Mouse (Mus musculus): ENCODE measurements around the gene 1520401A03Rik. TPM values are rescaled to one million over a fixed set of nuclear protein-coding genes. Genes with fewer than 3 reads are reported as not detected.

1520401A03Rik gene
- total RNA-seq, 2 experiments from 2014 or later, result not detected

DNA sequence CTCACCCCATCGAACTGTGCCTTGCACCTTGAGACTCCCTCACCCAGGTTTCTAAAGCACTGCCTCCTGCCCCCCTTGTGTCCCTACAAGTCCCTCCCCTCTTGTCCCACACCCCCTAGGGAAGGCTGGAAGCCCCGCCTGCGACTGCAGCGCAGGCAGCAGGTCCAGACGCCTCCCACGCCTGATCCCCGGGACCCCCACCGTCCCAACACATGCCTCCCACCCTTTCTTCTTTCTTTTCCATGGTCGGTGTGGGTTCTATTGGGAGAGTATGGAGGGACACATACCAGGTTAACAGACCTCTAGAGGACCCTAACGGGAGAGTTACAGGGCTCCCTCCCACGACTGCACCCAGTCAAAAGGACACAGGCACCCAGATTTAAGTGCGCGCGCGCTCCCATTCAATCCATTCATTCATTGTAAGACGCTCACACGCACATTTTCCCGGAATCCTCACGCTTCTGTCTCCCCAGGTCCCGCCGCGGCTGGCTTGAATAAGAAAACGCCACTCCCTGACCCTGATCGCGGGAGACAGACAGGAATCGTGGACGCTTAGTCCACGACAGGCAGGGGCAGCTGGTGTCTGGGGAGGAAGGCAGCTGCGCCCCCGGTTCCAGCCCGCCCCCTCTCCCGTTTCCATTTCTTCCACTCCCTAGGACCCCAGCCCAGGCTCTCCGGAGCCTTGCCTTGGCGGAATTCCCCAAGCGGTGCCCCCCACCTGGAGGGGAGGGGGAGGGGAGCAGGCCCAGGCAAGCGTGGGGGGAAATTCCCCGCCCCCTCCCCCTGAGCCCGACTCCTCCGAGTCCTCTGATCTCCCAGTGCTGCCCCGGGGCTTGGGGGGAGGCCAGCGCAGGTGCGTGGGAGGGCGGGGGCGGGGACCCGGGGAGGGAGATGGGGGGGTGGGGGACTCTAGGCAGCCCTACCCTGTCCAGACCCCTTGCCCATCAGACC lies 23.0 kb upstream of the 1520401A03Rik start, which contains the start of gene Kremen2:
Kremen2 (minus strand) TSS at position 533 of the 951 bp plus-strand sequence.
- DNase-seq (ENCODE audit: low spot score), result no peak
- intact Hi-C loops (cut with DNase I), result loop anchor here (5.0 kb wide), 2 partner anchors 42 to 97 kb away; partner anchors contain the start of genes Flywch2, Prss32 and Prss41

DNA sequence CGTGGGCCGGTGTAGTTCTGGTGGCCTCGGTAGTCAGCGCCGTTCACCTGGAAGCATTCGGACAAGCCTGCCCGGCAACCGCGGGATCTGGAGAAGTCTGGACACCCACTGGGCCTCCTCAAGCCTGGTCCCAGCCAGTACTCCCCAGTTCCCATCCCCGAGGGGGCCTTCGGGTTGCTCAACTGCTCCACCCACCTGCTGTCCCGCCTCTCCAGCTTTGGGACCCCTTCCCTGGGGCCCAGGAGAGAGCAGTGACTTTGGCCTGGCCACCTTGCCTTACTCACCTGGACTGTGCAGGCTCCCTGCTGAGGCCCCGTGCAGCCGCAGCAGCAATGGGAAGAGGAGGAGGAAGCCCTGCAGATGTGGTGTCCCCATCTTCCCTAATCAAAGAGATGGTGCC lies 22.1 kb upstream of the 1520401A03Rik start:
- DNase-seq (ENCODE audit: low spot score), result no peak
- intact Hi-C loops (cut with DNase I), result loop anchor here (5.0 kb wide), 2 partner anchors 43 to 98 kb away; partner anchors contain the start of genes Flywch2, Prss32 and Prss41

DNA sequence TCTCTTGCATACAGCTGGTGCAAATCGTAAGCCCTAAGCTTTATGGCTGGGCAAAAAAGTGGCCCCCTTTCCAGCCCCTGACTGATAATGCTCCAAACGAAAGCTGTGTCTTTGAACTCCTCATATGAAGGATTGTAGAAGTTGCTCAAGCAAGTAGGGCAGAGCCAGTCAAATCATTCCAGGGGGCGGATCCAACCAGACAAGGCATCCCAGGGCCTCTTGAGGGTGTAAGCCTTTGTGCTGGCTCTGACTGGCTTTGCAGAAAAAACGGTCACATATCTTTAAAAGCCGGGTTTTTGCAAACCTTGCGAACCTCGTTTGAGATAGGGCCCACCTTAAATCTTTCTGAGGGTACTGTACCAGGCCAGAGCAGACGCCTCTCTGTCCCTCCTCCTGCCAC lies 21.5 kb upstream of the 1520401A03Rik start:
- intact Hi-C loops (cut with DNase I), result no loop called here
- DNase-seq (ENCODE audit: low spot score), result no peak

DNA sequence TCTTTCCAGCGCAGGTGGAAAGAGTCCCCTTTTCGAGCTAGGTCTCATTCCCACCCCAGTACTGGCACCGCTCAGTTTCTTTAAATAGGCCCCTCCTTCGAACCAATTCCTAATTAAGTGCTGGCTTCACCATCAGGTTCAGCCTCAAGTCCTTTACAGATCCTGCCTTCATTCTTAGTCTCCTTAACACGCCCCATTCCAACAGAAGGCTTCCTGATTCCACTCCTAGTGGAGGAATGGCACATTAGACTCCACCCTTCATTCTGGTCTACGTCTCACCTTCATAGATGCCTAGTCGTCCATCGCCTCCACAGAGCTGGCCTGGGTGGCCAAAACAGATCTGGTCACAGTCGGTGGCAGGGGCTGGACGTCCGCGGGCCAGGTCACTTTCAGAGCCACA lies 20.4 kb upstream of the 1520401A03Rik start:
- intact Hi-C loops (cut with DNase I), result no loop called here
- DNase-seq (ENCODE audit: low spot score), result no peak

DNA sequence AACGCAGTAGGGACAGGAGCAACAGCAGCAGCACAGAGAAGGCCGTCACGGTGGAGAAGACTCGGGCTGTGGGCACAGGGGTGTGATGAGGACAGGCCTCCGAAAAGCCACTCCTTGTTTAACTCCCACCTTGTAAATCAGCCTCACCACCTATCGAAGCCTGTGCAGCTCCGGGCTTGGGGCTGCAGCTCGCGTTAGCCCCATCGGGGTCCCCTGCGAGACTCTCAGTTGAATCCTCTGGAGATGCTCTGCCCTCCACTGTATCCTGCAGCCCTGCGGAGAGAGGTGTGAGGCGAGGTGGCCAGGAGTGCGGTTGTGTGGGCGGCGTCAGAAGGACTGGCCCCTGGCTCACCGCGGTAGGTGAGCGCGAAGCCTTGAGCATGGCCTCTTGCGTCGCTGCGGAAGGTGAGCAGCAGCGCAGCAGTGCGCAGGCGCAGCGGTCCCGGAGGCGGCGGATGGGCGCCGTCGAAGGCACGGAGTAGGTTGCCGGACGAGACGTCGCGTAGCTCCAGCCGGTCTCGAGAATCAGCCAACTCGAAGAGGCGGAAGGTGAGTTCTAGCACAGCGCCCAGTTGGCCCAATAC lies 19.7 kb upstream of the 1520401A03Rik start:
- intact Hi-C loops (cut with DNase I), result no loop called here
- no peak for DNase-seq (ENCODE audit: low spot score)

DNA sequence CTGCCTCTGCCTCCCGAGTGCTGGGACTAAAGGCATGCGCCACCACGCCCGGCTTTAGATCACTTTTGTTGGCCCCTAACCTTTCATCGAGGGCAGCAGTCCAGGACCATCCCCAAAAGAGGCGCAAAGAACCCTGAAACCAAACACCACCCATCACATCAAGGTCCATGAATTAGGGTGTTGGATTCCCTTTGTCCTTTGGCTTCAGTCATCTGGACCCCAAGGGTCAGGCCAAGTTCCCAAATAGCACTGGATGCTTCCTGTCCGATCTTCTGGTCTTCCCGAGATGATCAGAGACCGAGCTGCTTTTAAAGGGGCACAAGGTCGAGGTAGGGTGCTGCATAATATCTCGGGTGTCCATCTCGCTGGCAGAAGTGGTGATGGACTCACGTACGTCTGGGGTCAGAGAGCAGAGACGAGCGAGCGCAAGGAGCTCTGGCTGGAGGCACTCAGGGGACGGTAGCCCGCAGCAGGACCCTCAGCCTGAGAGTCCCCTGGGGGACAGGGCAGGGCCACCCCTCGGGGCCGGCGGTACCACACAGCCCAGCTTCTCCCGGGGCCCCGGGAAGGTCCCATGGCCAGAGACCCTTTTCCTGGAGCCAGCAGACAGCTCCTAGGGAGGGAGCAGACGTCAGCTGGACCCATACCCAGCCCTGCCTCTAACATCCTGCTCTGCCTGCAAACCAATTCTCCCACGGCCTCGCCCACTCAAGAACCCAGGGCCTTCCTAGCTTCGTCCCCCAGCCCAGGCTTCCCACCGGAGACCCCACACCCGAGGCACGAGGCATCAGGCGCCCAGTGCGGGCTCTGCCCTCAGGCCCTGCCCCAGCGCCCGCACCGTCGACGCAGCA lies 19.0 kb upstream of the 1520401A03Rik start:
- intact Hi-C loops (cut with DNase I), result no loop called here

DNA sequence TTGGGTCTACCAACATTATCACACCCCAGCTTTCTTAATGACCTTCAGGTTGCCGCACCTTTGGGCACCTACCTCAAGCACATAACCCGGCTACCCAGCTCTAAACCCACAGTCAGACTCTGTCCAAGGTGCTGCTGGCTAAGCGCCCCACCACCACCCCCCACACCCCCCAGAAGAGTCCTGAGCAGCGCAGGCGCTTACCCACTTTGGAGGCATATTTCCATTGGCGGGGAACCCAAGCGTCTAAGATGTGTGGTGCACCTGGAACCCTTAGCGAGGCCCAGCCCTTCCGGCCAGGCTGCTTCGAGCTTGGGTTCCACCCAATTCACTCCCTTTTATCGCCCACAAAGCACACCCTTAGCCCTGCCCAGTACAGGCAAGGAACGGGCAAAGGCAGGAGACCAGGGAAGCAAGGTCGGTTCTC lies 18.0 kb upstream of the 1520401A03Rik start, which contains the start of gene Paqr4:
Paqr4 (minus strand) TSS at position 270 of the 424 bp plus-strand sequence.
- intact Hi-C loops (cut with DNase I), result no loop called here
- no peak for DNase-seq (ENCODE audit: low spot score)

More for the DNA sequence above, 19.0 kb upstream of the 1520401A03Rik start:
- DNase-seq (ENCODE audit: low spot score), result no peak

DNA sequence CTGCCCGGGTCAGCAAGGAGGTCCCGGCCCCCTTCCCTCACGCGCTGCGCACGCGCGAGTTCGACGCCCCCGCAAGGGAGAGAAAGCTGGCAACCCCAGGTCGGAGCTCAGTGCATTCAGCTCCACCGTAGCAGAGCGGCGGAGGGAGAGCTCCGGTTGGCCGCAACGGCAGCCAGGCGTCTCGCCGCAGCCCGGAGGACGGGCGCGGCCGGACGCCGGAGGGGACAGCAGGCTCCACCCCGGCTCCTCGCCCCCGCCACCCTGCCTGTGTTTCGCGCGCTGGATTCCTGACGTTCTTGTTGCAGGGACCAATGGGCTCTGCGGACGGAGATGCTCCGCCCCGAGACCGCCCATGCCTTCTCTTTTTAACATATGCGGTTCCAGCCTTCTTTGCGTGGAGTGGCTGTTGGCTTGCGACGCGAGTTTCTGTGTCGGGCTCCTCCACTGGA lies 17.6 kb upstream of the 1520401A03Rik start:
- intact Hi-C loops (cut with DNase I), result no loop called here
- peak; percentile 89 for DNase-seq (ENCODE audit: low spot score)

DNA sequence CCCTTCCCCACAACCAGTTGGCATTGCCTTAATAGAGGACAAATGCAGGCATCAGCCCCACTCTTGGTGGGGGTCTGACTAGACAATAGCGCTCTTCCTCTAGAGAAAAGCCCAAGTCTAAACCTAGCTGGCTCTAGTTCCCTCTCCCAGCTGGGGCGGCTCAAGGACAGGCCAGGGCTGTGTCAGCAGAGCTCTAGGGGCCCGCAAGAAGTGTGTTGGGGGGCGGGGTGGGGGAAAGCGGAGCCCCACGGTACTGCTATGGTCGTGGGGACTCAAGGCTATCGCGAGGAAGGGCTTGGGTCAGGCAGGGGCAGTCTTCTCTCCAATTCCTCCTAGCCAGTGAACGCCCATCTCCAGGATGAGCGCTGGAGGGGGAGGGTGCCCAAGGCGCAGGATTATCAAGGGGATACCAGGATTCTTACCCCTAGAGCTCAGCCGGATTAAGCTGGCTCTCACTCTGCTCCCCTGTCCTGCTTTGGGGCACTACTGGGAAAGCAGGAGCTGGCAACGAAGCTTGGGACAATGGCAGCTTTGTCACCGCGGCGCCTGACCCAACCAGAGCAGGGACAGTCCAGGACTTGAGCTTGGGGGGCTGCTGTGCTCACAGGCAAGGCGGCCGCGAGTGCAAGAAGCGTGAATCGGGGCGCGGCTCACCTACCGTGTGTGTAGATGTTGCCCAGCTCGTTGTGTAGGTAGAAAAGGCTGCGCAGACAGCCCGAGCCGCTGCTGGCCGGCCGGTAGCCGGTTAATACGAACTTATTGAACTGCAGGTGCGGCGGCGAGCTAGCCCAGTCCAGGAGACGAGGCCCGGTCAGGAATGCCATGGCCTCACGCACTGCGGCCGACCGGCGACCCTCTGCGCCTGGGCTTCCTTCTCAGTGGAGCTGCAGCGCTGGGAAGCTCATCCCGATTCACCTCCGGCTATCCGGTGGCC lies 16.9 kb upstream of the 1520401A03Rik start:
- intact Hi-C loops (cut with DNase I), result no loop called here
- no peak for DNase-seq (ENCODE audit: low spot score)

DNA sequence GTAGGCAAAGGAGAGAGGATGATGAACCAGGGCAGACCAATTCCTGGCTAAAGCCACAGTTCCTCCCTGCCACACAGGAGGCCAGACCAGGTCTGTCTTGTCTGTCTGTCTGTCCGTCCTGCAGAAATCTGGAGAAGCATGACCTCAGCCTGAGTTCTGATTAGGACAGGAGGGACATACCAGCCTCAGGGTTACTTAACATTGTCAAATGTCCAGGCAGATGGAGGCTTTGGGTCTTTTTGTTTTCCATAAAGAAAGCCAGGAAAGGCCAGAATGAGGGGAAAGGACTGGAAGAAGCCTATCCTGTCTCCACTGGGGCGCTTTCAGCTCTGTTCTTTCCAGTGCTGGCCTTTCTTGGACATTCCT lies 16.2 kb upstream of the 1520401A03Rik start:
- no peak for DNase-seq (ENCODE audit: low spot score)
- intact Hi-C loops (cut with DNase I), result no loop called here

DNA sequence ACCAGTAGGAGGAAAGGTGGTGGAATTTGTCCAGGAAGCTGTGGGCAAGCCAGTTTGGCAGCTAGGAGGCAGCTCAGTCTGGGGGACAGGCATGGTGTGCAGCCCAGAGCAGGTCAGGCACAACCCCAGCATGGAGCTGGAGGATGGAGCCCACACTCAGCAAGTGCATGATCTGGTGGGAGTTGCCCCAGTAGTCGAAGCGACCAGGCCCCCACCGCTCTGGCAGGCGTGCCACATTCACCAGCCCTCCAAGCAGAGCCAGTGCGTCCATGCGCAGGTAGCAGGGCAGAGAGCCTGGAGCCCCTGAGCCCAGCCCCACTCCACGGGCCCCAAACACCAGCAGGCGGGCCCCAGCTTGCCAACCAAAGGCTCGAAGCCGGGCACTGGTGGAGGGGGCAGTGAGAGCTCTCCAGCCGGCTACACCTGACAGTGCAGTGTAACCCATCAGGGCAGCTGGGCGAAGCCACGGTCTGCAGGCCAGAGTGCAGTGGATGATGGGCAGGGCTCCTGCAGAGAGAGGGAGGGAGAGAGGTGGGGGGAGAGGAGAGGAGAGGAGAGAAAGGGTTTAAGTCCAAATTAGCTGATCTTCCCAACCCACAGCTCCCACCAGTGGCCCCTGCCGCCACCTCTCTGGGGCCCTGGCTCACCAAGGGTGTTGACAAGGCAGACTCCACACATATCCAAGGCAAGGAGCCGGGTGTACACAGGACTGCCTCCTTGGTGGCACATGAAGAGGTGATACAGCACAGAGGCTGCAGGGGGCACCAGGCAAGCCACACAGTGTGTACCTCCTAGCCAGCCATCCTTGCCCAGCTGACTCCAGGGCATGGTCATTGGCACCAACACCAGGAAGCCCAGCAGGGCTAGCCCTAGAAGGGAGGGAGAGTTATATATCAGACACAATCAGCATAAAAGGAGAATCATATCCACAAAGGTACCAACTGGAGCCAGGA lies 15.2 kb upstream of the 1520401A03Rik start:
- intact Hi-C loops (cut with DNase I), result no loop called here

DNA sequence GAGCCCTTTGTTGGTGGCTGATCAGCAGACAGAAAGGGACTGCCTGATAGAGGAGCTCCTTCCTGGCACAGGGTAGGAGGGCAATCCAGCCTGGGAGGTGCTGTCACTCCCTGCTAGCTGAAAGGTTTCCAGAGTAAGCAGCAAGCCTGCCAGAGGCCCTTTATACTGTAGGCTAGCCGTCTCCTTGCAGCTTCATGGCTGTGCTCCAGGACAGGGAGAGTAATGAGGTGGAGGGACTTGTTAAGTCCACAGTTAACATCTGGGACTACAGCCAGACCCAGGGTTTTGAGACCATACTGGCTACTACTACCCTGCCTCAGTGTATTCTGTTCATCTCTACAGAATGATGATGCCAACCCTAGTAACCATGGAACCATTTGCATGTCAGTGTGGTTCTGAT lies 11.8 kb upstream of the 1520401A03Rik start:
- intact Hi-C loops (cut with DNase I), result no loop called here
- DNase-seq (ENCODE audit: low spot score), result no peak

More for the DNA sequence above, 15.2 kb upstream of the 1520401A03Rik start:
- DNase-seq (ENCODE audit: low spot score), result no peak

DNA sequence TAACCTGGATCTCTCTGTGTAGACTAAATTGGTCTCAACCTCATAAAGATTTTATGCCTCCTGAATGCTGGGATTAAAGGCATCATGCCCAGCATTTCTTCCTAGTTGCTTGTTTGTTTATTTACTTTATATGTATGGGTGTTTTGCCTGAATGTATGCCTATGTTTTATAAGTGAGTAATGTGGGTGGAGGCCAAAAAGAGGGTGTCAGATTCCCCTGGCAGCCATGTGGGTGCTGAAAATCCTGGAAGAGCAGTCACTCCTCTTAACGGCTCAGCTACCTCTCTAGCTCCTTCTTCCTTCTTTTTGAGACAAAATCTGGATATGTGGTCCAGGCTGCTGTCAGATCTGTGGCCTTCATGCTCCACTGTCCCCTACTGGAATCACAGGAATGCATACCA lies 7.9 kb upstream of the 1520401A03Rik start:
- intact Hi-C loops (cut with DNase I), result no loop called here
- no peak for DNase-seq (ENCODE audit: low spot score)

DNA sequence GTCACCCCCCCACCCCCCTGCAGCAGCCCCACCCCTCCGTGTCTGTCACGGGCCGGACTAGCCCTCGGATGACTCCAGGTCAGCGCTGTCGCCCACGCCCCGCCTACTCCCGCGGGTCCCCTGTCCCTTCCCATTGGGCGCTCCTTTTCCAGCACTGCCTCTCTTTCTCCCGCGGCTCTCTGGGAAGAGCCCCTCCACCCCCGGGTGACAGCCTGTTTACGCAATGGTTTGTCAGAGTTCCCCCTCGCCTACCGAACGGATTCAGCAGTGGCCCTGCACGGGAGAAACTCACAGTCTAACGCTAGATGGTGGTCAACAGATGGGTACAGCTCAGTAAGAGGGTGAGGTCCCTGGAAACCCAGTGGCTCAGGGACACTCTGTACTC lies 4.2 kb upstream of the 1520401A03Rik start:
- intact Hi-C loops (cut with DNase I), result no loop called here
- peak; percentile 83 for DNase-seq (ENCODE audit: low spot score)

DNA sequence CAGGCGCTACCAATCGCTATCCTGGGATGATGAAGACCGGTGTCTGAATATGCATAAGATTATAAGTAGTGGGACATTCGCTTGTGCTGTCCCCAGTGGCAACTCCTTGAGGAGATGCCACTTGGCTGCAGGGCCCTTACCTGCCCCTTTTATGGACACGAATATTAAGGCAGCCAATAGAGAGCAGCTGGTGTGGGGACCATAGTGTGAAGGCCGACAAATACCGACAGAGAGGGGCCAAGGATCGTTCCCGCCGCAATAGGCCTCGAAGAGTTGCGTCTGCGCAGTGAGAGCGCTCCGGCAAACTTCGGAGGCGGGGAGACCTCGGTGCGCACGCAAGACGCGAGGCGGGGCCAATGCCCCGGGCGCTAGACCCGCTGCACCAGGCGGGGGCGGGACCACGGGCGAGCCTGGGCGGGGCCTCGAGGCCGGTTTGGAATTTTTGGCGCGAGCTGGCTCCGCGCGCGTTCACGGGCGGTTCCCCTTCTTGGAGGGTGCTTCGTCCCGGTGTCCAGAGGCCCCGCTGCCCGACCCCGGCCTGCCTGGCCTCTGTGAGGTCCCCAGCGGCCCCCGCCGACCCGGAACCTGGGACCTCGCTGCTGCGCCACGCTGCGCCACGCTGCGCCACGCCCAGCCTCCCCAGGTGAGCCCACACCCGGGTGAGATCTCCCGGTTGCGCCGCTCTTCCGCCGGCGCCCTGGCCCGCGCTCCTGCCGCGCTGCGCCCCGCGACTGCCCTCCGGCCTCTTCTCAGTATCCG lies 3.6 kb upstream of the 1520401A03Rik start, which contains the start of gene Pkmyt1:
Pkmyt1 (plus strand) TSS at position 338 of the 759 bp plus-strand sequence.
- intact Hi-C loops (cut with DNase I), result loop anchor here (1.0 kb wide), 1 partner anchor 47 kb away; the partner anchor contains the start of gene Cldn6
- peak; percentile 90 for DNase-seq (ENCODE audit: low spot score)

DNA sequence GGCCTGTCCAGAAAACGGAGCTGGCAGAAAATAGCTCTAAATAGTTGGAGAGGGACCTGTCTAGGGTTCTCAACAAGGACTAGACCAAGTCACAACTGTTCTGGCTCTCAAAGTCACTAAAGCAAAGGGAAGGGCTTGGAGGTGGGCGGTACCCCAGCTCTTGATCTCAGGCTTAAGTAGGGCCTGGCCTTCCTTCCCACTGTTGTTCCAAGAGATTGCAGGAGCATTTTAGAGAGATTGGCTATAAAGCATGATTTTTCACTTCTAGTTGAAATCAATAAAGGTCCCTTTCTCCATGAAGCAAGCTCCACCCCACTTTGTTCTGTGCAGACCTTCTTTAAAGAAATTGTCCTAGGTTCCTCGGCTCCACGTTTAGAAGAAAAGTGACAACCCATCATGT lies 2.9 kb upstream of the 1520401A03Rik start:
- intact Hi-C loops (cut with DNase I), result loop anchor here (1.0 kb wide), 1 partner anchor 46 kb away; the partner anchor contains the start of gene Cldn6
- no peak for DNase-seq (ENCODE audit: low spot score)

DNA sequence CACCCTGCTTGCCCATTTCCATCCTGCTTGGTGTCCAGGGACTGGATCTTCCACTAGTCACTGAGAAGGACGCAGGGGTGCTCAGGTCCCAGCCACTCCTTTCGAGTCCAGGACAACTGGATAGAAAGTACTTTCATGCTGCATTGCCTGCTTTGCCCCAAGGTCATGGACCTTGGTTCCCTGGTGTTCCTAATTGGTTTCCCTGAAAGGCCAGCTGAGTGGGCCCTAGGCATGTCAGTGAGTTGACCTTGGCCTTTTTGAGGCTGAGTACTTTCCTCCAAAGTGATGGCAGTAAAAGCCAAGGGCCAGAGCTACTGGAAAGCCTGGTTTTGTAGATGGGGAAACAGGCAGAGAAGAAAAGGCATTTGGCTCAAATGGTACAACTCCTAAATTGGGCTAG lies 697 bp downstream of the 1520401A03Rik start:
- DNase-seq (ENCODE audit: low spot score), result no peak
- intact Hi-C loops (cut with DNase I), result no loop called here

All from heart, postnatal 25 days (tissue).